Mouse (Mus musculus): ENCODE results near the gene Slc19a1. TPM values are rescaled to one million over a fixed set of nuclear protein-coding genes. Genes with fewer than 3 reads are reported as not detected.

The Slc19a1 gene
- polyA plus RNA-seq, 1 experiment from 2014 or later: 34.9 TPM

DNA sequence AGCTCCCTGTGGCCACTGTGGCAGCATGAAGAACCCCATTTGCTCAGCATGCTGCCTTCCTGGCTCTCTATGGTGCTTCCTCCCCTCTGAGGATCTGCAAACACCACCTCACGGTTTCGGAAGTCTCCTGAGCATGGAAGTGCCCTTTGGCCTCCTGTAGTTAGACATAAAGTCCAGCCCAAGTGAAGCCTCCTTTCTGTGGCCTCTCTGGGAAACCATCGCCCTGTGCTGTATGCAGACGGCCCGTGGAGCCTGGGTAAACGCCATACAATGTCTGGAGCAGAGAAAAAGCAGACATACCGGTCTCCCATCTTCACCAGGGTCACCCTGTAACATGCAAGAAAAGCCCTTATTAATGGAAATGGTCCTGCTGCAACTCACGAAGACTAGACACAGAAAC, 46.9 kb downstream of the Slc19a1 start:
- Histone ChIP-seq H3K36me3 (no peaks in the 10 kb centered on the region), H3K4me1 (replicated peaks) (no peaks in the 10 kb centered on the region), H3K27ac (replicated peaks) (no peak overlapping the region), H3K9me3 (no peaks in the 10 kb centered on the region), H3K9ac (no peak overlapping the region), H3K4me2 (no peak overlapping the region), H3K4me3 (no peak overlapping the region), H3K27me3 (no peaks in the 10 kb centered on the region)
- ATAC-seq (ENCODE audit: low read depth): no peak
- WGBS: 85% methylated on average over 8 of the region's 8 CpGs

DNA sequence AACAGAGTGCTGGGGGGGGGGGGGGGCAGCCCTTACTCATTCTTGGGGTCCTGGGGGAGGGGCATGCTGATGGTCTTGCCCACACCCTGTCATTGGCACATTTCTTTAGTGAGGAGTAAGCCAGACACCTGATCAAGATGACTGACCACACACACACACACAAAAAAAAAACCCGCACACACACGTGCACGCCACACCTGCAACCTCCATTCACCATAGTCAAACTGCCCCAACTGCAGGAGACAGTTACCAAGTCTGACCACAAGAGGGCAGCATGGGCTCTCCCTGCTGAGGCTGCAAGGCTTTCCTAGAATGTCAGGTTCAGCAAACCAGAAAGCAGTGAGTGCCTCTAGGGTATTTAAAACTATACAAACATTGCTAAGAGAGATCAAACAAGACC, 50.4 kb downstream of the Slc19a1 start:
- H3K9ac ChIP-seq: no peak overlapping the region
- H3K4me2 ChIP-seq: no peak overlapping the region
- H3K9me3 ChIP-seq: no peaks in the 10 kb centered on the region
- H3K36me3 ChIP-seq: no peaks in the 10 kb centered on the region
- peak; percentile 59; the same call in 1 of the 2 replicates for ATAC-seq (ENCODE audit: low read depth)
- H3K27ac ChIP-seq (replicated peaks): no peak overlapping the region
- H3K4me3 ChIP-seq: no peak overlapping the region
- no peaks in the 10 kb centered on the region for H3K27me3 ChIP-seq
- 0 out of 2 replicates have a peak, but pooled peaks cover 4% of the 10 kb centered on the region for H3K4me1 ChIP-seq (replicated peaks)
- WGBS: 32% methylated on average over 3 of the region's 3 CpGs

- H3K4me1 ChIP-seq (replicated peaks): 0 out of 2 replicates have a peak, but pooled peaks cover 4% of the 10 kb centered on the region
- no peaks in the 10 kb centered on the region for H3K27me3 ChIP-seq
- 75% methylated on average over 5 of the region's 5 CpGs for WGBS
- H3K9me3 ChIP-seq: no peaks in the 10 kb centered on the region
- H3K4me3 ChIP-seq: no peak overlapping the region
- H3K36me3 ChIP-seq: no peaks in the 10 kb centered on the region
- no peak overlapping the region for H3K4me2 ChIP-seq
- no peak for ATAC-seq (ENCODE audit: low read depth)
- H3K9ac ChIP-seq: no peak overlapping the region
- no peak overlapping the region for H3K27ac ChIP-seq (replicated peaks)
These were observed 50.9 kb downstream of the Slc19a1 start for GRCm38 (mm10) chr10:77082921-77083320.

DNA sequence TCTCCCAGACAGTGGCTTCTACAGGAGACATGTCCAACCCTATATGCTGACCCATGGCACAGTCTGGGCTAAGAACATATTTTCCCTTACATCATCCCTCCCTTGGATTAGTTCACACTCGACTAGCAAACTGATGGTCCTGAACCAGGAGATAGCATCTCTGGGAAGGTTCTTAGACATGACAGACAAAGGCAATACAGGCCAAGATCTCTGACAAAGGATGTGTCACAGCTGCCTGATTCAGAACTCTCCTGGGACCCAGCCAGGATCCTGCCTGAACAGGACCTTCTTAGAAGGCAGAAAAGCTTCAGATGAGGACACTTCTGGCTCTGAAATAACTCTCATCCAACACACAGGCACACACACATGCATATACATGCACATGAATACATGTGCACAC, 52.5 kb downstream of the Slc19a1 start:
- Histone ChIP-seq H3K9ac (0 out of 2 replicates have a peak overlapping the region, but pooled peaks have one; percentile 22), H3K9me3 (no peaks in the 10 kb centered on the region), H3K27me3 (no peaks in the 10 kb centered on the region), H3K4me3 (no peak overlapping the region), H3K36me3 (no peaks in the 10 kb centered on the region), H3K4me2 (no peak overlapping the region), H3K27ac (replicated peaks) (no peak overlapping the region), H3K4me1 (replicated peaks) (0 out of 2 replicates have a peak, but pooled peaks cover 4% of the 10 kb centered on the region)
- no peak for ATAC-seq (ENCODE audit: low read depth)
- 75% methylated on average over 1 of the region's 1 CpGs for whole genome bisulfite sequencing

DNA sequence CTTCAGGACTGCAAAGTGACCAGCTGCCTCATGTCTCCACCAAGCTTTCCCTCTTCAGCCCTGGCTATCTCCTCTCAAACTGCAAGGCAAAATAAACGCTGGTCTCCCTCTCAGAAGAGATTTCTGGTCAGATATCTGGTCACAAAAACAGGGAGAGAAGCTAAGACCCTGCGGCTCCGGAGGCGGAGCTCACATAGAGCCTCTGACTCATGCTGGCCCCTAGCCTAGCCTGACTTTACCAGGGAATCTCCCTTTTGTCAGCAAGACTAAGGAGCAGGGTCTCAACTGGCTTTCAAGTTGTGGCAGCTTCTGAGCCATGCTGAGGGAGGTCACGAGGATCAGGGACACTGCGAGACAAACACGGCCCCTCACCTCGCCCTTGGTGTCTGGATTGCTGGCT, 57.3 kb downstream of the Slc19a1 start:
- WGBS: 66% methylated on average over 8 of the region's 8 CpGs
- Histone ChIP-seq H3K9ac (no peak overlapping the region), H3K4me1 (replicated peaks) (0 out of 2 replicates have a peak, but pooled peaks cover 2% of the 10 kb centered on the region), H3K9me3 (peaks cover 9% of the 10 kb centered on the region; the same call in 1 of the 2 replicates), H3K4me2 (no peak overlapping the region), H3K27me3 (no peaks in the 10 kb centered on the region), H3K27ac (replicated peaks) (no peak overlapping the region), H3K4me3 (no peak overlapping the region), H3K36me3 (peaks cover 8% of the 10 kb centered on the region; the same call in 1 of the 2 replicates)
- ATAC-seq (ENCODE audit: low read depth): no peak

- H3K27me3 ChIP-seq: no peaks in the 10 kb centered on the region
- H3K4me1 ChIP-seq (replicated peaks): no peaks in the 10 kb centered on the region
- no peak overlapping the region for H3K27ac ChIP-seq (replicated peaks)
- H3K9ac ChIP-seq: no peak overlapping the region
- H3K36me3 ChIP-seq: peaks cover 8% of the 10 kb centered on the region; the same call in 1 of the 2 replicates
- H3K4me2 ChIP-seq: no peak overlapping the region
- no peak for ATAC-seq (ENCODE audit: low read depth)
- 85% methylated on average over 5 of the region's 5 CpGs for WGBS
- peaks cover 9% of the 10 kb centered on the region; the same call in 1 of the 2 replicates for H3K9me3 ChIP-seq
- no peak overlapping the region for H3K4me3 ChIP-seq
These were observed 58.0 kb downstream of the Slc19a1 start for GRCm38 (mm10) chr10:77090063-77090462.

- no peaks in the 10 kb centered on the region for H3K27me3 ChIP-seq
- no peak overlapping the region for H3K9ac ChIP-seq
- ATAC-seq (ENCODE audit: low read depth): no peak
- 78% methylated on average over 4 of the region's 4 CpGs for WGBS
- H3K36me3 ChIP-seq: peaks cover 8% of the 10 kb centered on the region; the same call in 1 of the 2 replicates
- H3K4me2 ChIP-seq: no peak overlapping the region
- peaks cover 9% of the 10 kb centered on the region; the same call in 1 of the 2 replicates for H3K9me3 ChIP-seq
- H3K27ac ChIP-seq (replicated peaks): no peak overlapping the region
- no peak overlapping the region for H3K4me3 ChIP-seq
- H3K4me1 ChIP-seq (replicated peaks): no peaks in the 10 kb centered on the region
These were observed 59.6 kb downstream of the Slc19a1 start for GRCm38 (mm10) chr10:77091538-77092097.

GRCm38 (mm10) chr10:77093817-77094216, 61.8 kb downstream of the Slc19a1 start:
- H3K4me2 ChIP-seq: no peak overlapping the region
- no peak overlapping the region for H3K4me3 ChIP-seq
- no peak overlapping the region for H3K27ac ChIP-seq (replicated peaks)
- H3K36me3 ChIP-seq: peaks cover 8% of the 10 kb centered on the region; the same call in 1 of the 2 replicates
- peaks cover 8% of the 10 kb centered on the region for H3K4me1 ChIP-seq (replicated peaks)
- H3K9ac ChIP-seq: no peak overlapping the region
- no peaks in the 10 kb centered on the region for H3K27me3 ChIP-seq
- peaks cover 9% of the 10 kb centered on the region; the same call in 1 of the 2 replicates for H3K9me3 ChIP-seq
- ATAC-seq (ENCODE audit: low read depth): no peak

DNA sequence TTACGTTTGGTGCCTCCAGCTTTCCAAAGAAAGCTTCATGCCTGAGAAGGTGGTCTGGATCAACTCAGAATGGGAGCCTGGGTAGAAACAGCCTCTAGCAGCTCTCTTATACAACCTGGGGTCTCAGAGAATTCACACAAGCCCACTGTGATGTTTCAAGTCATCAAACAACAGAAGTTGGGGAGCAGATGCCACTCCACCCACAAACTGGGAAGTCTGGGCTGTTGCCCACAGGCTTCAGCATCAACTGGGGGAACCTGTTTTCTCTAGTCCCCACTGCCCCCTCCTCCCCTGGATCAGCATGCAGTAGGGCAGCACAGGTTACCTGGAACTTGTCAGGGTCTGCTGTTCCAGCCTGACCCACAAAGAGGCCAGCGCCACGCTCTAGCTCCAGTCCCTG, 63.6 kb downstream of the Slc19a1 start:
- Histone ChIP-seq H3K4me2 (no peak overlapping the region), H3K36me3 (peaks cover 8% of the 10 kb centered on the region; the same call in 1 of the 2 replicates), H3K9ac (no peak overlapping the region), H3K9me3 (peaks cover 9% of the 10 kb centered on the region; the same call in 1 of the 2 replicates), H3K27me3 (no peaks in the 10 kb centered on the region), H3K27ac (replicated peaks) (no peak overlapping the region), H3K4me3 (no peak overlapping the region), H3K4me1 (replicated peaks) (peaks cover 8% of the 10 kb centered on the region)
- no peak for ATAC-seq (ENCODE audit: low read depth)
- WGBS: 96% methylated on average over 3 of the region's 3 CpGs

DNA sequence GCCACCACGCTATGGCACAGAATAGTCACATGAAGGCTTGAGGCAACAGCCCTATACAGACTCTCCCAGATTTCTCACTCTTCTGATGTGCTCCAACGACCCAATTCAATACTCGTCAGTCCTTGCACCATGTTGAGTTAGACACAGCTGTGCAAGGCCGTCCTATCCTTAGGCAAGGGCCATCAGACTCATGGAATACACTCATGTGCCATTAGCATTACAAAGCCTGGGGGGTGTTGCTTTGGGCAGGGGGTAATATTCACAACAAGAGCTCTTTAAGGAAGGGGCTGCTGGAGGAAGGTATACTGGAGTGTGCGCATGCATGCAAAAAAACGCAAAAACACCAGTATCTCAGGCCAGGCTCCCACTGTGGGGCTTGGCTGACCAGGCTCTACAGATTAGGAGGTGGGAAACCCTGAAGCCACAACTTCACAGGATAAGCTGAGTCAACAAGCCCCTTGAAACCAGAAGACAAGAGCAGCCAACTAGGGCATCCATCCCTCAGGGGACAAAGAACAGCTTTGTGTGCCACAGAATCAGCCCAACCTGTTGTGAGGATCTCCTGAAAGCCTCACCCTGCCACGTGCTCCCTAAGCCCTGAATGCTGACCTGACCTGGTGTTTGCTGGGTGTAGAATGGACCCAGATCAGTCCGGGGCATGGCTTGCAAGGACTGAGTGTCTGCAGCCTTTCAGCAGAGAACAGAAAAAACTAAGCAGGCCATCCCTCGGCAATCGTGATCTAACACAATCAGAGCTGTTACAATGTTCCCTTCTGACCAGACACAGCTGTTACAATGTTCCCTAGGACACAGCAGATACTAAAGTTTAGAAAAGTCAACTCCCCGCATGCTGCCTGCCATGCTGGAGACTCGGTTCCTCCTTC, 65.2 kb downstream of the Slc19a1 start:
- H3K36me3 ChIP-seq: peaks cover 8% of the 10 kb centered on the region; the same call in 1 of the 2 replicates
- peaks cover 8% of the 10 kb centered on the region for H3K4me1 ChIP-seq (replicated peaks)
- no peak overlapping the region for H3K27ac ChIP-seq (replicated peaks)
- peaks cover 9% of the 10 kb centered on the region; the same call in 1 of the 2 replicates for H3K9me3 ChIP-seq
- no peak overlapping the region for H3K4me2 ChIP-seq
- 58% methylated on average over 12 of the region's 12 CpGs for WGBS
- no peak overlapping the region for H3K9ac ChIP-seq
- no peak overlapping the region for H3K4me3 ChIP-seq
- ATAC-seq (ENCODE audit: low read depth): no peak
- H3K27me3 ChIP-seq: no peaks in the 10 kb centered on the region

- no peak overlapping the region for H3K4me3 ChIP-seq
- no peak overlapping the region for H3K27ac ChIP-seq (replicated peaks)
- H3K36me3 ChIP-seq: peaks cover 3% of the 10 kb centered on the region; the same call in 1 of the 2 replicates
- no peak for ATAC-seq (ENCODE audit: low read depth)
- no peak overlapping the region for H3K4me2 ChIP-seq
- peaks cover 6% of the 10 kb centered on the region; the same call in 1 of the 2 replicates for H3K9me3 ChIP-seq
- no peaks in the 10 kb centered on the region for H3K27me3 ChIP-seq
- 88% methylated on average over 4 of the region's 4 CpGs for WGBS
- peaks cover 8% of the 10 kb centered on the region for H3K4me1 ChIP-seq (replicated peaks)
- H3K9ac ChIP-seq: no peak overlapping the region
These were observed 65.8 kb downstream of the Slc19a1 start for GRCm38 (mm10) chr10:77097890-77098200.

- Histone ChIP-seq H3K4me3 (no peak overlapping the region), H3K4me2 (no peak overlapping the region), H3K27me3 (no peaks in the 10 kb centered on the region), H3K36me3 (no peaks in the 10 kb centered on the region), H3K4me1 (replicated peaks) (peaks cover 8% of the 10 kb centered on the region), H3K27ac (replicated peaks) (no peak overlapping the region), H3K9ac (no peak overlapping the region), H3K9me3 (no peaks in the 10 kb centered on the region)
- ATAC-seq (ENCODE audit: low read depth): no peak
- 98% methylated on average over 2 of the region's 2 CpGs for WGBS
These were observed 66.6 kb downstream of the Slc19a1 start for GRCm38 (mm10) chr10:77098619-77099018.

All from neural tube, embryonic 13.5 days (tissue).